Mouse (Mus musculus) testis, postnatal 14 days (tissue): ENCODE data around the gene Mapk8ip1.
"Not testable (repeated sequence)": the region's sequence is repeated elsewhere in the genome, so short reads cannot be mapped to it uniquely, and the experiment has no call there.

Experiments
- DNase-seq: peaks from one replicate; pipeline ENCODE4 v3.0.0; 2021; ENCODE audit warnings: low spot score

Gene Mapk8ip1

DNA sequence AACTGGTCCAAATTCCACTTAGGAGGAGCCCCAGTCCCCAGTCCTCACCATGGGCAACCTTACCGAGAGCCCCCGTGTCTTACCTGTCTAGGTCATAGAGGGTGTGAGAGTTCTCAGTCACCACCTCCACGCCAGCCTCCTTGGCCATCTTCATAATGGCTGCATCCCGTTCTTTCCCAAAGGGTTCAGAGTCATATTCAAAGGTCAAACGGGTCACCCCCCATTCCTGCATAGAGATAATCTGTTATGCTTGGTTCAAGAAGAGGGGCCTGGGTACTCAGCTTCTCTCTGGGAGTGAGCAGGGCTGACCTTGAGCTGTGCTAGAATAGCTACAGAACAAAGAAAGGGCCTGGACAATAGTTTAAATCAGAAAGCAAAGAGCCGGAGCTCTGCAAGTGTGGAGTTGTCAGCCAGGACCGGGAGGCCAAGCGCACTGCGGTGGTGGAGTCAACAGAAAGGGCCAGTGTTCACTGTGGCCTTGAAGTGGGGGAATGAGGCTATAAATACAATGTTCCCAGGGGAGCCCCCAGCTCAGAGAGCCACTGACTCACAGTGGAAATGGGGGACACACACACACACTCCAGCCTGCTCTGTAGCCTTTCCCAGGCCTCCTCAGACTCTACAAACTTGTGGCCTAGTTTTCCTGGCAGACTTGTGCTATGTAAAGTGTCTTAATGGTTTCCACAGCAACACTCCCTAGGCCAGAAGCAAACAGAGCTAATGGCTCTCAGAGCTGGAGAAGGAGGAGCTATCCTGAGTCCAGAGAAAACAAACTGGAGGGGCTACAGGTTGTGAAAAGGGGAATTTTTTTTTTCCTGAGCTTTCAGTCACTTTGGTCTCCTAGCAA is 23.6 kb upstream of the Mapk8ip1 start:
- DNase-seq: peak; percentile 72

DNA sequence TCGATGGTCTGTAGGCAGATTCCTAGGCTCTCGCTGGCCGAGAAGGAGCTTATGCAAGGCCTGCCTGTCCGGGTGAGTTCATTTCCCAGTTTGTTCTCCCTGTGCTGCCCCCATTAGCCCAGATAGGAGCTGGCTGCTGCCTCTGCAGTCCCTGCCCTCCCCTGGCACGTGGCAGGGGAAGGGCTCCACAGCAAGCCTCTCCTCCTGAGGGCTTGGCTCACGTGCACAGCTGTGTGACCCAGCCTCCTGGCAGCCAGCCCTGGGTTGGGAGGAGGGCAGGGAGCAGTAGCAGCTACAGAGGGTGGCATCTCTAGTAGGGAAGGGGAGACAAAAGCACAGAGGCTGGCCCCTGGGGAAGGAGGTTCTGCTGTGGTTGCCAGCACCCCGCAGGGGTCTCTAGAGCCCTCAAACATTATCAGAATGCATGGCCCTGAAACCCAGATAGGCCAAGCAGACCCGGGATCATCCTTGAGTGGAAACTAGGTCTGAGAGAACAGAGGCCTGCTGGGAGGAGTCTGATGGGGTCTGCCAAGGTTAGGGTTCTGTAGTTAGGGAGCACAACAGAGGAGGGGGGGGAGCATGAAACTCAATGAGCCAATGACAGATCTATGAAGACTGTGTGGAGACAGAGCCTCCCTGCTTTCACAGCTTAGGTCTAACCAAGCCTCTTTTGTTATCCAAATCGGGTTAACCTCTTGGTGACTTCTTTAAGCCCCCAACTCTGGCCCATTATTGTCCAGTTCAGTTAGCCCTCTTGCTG is 22.8 kb upstream of the Mapk8ip1 start:
- DNase-seq: peak; percentile 88

DNA sequence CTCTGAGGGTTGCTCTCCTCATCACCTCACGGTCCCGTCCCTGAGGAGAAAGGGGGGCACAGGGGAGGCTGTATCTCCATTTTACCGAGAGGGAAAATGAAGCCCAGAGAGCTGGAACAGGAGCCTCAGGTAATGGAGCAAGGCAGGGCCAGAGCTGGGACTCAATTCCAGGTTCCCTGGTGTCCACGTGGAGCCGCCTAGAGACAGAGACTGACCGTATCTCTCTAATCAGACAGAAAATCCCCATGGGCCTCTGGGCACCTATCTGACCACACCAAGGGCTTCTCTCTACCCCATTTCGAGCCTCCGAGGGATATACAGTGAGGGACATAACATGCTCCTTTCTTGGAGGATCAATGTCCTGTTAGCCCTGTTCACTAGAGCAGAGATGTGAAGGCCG is 22.1 kb upstream of the Mapk8ip1 start:
- DNase-seq: no peak

DNA sequence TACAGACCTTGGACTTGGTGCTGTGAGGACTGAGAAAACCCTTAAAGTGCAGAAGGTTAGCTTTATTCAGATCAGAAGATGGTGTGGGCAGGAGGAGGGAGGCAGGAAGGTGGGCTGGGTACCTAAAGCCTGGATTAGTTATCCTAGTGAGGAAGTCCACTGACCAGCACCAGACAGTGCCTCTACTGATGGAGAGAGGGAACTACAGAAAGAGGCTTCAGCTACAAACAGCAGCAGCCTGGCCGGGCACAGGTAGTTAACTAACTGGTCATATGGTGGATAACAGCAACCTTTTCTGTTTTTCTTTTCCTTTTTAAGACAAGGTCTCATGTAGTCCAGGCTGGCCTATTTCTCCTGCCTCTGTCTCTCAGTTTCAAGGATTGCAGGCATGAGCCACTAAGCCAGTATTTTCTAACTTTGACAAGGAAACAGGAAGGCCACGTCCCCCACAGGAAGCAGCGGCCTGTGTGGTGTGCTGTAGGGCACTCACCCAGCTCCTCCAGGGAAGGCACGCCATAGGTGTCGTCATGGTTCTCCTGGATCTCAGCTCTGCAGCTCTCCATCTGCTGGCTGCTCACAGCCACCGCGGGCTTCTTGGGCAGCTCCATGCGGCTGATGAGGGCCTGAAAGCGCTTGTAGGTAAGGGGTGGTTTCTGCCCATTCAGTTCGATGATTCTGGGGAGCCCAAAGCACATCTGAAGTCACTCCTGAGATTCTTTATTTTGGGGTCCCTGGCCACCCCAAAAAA is 21.5 kb upstream of the Mapk8ip1 start:
- no peak for DNase-seq

DNA sequence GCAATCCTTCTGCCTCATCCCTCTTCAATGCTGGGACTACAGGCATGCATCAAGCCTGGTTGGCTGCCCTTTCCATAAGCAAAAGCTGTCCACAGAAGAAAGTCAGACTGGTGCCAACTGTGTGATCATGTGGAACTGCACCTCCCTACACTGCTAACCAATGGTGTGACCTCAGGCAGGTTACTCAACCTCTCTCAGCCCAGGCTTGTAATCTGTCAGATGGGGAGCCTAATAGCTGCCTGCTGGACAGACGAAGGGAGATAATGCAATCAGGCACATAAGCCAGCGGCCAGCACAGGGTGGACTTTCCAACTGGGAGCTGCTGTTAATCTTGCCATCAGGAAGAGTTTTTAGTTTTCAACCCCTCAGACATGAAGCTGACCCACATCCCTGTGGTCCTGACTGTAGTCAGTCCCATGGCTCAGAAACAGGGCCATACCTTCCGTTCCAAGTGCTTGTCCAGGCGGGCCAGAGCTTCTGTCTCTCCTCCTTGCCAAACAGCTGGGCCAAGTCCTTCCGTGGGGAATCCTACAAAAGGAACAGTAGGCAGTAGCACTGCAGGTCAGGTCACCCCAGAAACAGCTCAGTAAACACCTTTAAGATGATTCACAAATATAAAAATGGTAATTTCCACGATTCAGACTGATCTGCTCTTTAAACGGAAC is 20.8 kb upstream of the Mapk8ip1 start:
- no peak for DNase-seq

DNA sequence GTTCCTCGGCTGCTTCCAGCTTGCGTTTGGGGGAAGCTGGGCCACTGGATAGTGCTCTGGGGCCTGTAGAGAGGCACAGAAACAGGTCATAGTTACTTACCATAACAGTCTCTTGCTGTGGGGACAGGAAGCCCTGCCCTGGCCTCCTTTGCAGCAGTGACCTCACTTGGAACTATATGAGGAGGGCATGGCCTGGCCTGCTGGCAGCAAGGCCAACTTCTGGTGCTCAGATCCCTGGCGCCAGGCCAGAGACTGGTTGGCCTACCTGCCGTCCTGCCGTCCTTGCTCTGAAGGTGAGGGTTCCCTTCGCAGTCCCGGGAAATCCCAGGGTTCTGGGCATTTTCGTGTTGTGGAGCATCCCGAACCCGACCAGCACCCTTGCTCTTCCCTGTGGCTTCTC is 10.6 kb upstream of the Mapk8ip1 start:
- DNase-seq: no peak

DNA sequence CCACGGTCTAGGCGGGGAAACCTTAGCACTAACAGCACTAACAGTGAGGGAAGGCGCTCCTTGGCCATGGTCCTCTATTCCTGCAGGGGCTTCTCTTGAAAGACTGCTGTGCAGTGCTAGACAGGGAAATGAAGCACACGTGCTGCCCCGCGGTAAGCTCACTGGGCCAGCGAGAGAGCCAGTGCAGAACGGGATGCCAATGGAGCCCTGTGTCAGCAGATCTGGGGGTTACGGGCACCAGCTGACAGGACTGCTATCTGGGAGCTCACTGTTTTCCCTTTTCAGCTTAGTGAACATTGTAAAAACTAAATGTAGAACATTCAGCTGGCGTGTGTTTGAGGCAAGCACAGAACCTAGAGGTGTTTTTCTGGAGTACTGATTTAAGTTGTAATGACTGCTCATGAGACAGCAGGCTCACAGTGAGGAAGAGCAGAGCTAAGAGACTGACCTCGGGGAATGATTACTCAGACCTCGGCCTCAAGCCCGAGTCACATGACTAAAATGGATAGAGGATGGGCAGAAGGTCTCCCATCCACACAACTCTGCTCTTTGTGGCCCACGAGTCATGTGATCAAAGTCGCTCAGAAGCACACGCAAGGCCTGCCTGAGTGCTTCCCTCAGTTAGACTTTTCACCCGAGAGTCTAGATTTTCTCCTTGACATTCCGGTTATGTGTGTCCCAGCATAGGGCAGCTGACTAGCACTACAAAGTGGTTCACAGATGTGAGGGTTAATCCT is 7.4 kb upstream of the Mapk8ip1 start:
- no peak for DNase-seq

DNA sequence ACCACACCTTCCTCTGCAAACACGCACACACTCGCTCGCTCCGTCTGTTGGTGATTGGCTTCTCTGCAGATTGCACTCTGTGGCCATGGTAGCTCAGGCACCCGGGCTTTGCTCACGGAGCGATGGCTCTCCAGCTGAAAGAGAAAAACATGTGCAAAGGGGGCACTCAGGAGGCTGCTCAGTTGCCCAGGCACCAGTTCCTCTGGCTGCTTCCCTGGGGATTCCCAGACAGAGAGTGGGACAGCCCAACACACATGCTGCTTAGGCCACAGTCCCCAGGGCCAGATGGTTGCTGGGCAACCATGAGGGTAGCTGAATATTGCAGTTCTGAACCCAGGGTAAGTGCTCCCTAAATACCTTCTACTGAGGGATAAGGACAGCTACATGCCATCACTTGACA is 4.6 kb upstream of the Mapk8ip1 start:
- DNase-seq: no peak

DNA sequence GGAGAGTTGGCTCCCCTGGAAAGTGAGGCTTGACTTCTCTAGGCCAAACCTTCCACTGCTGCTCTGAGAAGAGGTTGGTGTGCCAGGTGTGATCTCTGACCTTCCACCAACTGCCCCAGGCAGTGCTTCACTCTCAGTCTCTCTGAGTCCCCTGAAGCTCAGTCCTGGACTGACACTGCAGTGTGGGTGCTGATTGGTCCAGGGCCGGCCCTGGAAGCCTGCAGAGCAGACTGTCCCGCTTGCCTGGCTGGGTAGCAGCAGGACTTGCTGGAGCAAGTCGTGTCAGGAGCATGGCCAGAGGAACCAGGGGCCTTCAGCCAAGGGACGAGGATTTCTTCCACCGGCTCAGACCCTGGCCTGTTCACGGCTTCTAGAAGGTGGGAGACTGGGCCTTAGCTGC is 3.7 kb upstream of the Mapk8ip1 start:
- no peak for DNase-seq

DNA sequence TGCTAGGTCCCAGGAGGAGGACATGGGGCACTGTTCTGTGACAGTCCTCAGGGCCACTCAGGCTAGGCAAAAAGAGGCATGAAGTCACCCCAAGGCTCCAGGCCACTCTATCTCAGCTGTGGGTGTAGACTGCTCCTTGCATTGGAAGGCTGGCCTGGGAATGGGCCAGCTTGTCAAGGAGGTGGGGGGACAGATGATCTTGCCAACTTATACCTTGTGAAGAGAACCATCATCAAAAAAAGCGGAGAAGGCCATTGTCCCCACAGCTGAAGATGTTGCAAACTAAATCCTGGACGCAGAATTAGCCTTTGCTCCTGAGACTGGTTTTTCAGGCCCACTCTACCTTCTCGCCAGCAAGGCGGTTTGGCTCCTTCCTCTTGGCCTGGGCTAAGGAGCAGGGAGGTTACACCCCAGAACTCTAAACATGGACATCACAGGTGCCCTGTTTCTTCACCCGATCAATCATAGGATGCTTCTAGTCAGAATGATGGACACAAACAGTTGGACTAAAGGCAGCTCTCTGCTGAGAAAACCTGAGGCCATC is 2.8 kb upstream of the Mapk8ip1 start:
- DNase-seq: no peak

DNA sequence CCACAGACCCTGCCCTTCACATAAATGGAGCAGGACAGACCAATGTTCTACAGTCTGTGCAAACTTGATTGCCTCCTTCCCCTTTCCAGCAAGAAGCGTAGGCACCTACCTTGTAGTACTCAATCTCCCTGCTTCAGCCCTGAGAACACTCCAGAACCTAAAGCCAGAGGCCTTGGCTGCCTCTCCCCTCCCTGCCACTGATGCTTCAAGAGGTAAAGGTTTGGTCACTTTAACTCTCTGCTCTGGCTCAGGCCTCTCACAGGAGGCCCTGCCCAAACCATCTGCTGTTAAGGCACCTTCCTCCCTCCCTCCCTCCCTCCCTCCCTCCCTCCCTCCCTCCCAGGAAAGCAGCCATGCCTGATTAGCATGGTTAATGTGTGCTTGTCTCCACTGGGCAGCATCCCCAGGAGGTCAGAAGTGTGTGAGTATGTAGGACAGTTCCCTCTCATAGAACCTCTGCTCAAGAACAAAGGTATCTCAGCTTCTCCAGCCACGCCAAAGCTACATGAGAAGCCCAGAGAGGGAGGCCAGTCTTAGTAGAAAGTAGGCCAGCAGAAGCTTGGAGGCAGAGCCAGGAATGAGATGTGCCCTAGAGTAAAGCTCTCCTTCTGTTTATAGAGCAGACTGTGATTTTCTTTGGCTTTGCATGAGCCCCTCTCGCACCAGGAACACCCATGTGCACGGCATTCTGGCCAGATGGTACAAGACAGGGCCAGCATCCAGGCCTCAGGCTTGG is 1.7 kb upstream of the Mapk8ip1 start:
- no peak for DNase-seq

DNA sequence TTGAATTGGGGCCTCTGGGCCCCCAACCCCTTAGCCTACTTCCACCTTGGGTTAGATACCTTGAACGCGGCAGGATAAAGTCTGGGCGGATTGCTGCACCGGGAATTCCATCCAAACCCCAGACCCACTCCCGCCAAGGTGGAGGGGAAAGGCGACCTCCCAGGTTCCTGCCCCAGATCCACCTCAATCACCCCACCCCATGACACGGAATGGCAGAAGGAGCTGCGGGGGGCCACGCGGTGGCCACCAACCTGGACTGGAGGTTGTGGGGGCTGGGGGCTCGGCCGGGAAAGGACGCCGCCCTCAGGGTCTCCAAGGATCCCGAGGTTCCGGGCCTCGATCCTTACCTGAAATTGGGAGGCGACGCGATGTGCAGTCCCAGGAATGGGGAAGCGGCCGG is 381 bp downstream of the Mapk8ip1 start:
- DNase-seq: no peak

DNA sequence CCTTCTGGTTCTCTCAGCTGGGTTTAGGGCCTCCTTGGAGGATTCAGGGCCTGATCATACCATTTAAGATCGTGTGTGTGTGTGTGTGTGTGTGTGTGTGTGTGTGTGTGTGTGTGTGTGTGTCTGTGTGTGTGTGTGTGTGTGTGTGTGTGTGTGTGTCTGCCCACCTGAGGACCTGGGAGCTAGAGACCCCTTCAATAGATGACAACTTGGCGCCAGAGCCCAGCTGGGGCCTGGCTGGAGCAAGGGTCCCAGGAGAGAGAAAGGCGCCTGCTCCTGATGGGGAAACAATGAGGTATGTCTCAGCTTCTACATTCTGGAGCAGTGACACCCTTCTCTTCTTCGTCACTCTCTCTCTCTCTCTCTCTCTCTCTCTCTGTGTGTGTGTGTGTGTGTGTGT is 1.2 kb downstream of the Mapk8ip1 start:
- not testable (repeated sequence) for DNase-seq

DNA sequence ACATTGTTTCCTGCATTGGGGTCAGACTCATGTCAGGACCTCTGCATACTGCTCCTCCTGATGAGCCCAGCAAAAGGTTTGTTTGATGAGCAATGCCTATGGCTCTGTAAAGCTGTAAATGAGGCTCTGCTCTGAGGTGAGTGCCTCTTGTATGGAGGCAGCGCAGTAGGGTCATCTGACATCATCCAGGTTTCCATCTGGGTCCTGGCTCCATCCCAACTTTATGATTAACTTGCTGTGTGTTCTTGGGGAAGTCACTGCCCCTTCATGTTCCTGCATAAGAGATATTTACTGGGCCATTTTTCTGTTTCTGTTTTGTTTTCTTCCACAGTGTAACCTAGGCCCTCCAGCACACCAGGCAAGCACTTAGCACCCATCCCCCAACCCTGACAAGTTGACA is 3.6 kb downstream of the Mapk8ip1 start:
- no peak for DNase-seq

DNA sequence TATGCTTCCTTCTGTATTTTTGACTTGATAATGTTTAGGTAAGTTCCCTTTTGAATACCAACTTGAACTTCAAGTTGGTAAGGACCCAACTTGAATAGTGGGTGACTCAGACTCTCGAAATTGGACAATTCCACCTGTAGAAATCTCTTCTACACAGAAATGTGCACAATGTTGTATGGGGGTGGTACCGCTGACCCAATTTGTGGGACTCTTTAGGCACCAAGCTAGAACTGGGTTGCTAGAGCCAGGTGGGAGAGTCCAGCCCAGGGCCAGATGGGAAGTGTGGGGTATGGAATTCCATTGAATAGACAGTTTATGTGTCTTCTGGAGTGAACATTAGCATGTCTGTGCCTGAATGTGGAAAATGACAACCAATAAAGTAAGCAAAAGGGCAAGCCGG is 5.5 kb downstream of the Mapk8ip1 start:
- no peak for DNase-seq

DNA sequence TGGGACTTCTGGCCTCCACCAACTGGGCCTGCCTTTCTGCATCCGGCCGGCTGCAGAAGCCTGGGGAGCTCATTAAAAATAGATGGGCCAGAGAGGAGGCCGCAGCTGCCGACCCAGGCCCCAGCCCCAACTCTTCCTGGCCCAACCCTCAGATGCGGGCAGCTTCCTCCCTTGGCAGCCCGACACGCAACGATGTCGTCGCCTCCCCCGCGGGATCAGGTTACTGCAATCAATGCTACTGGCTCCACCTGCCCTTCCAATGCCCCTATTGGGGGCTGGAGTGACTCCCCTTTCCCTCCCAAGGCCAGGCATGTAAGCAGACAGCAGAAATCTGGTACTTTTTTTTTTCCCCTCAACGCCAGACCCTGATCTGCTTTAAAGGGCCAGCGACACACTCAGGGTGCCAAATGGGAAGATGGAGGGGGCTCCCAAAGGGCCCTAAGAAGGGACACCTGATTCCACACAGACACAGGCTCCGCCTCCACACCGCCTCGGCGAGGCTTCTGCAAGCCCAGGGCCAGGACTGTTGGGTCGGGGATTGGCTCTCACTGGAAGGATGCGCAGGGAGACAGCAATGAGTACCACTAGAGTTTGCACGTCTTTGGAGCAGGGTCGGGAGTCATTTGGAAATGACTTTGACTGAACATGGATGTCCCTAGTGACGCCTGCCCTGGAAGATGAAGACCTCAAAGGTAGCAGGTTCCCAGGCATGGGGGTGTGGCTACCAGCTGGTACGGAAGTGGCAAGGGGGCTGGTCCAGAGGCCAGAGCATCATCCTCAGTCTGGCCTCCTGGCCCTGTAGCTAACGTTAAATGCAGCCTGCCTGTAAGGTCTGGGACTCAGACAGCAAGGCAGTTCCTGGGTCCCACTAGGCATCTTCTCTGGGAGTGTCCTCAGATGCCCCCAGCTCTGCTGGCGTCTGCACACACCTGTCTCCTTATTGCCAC is 8.5 kb downstream of the Mapk8ip1 start:
- DNase-seq: no peak

DNA sequence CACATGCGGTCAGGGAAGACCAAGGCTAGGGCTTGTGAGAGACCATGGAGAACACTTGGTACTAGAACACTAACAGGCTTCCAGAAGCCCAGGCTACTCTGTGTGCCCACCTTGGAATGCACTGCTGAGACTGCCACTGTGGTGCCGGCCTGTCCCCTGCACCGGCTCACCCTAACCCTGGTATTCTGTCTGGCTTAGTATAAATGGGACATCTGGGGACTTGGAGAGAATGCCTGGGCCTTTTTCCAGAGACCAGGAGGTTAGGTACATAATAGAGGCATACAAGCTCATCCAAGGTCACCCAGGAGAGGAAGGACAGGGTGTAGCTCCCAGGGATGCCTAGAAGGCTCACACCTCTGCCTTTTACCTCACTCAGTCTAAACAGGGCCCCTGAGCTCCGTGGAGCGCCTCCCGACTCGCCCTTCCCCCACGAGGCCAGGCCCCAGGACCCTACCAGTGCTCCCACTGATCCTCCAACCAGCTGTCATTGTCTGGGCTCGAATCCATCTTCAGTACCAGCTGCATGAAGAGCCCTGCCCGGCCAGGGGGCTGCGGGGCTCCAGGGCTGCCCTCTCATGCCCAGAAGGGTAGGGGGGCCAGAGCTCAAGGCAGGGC is 9.3 kb downstream of the Mapk8ip1 start:
- DNase-seq: no peak

DNA sequence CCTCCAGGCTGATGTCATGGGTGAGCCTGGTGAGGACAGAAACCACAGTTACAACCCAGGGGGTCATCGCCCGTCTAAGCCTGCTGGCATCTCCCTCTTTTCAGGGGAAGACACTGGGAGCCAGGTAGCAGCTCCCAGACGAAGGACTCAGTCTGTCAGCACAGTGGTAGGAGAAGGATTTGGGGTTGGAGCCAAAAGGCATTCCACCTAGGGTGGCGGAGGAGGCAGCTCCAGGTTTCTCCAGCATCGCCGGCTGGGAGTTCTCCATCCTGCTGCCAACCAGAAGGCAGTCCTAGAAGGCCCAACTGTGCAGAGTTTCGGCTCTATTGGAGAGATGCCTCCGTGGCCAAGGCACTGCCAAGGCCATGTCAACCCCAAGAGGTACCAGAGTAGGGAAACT is 9.9 kb downstream of the Mapk8ip1 start:
- no peak for DNase-seq
